Mouse (Mus musculus): ENCODE results near the gene Fdxacb1. TPM values are rescaled to one million over a fixed set of nuclear protein-coding genes. Genes with fewer than 3 reads are reported as not detected.

The Fdxacb1 gene
- 1.1 and 1.2 TPM in 2 replicates for polyA plus RNA-seq (2012; rRNA removed)

GRCm38 (mm10) chr9:50768107-50769002, at the start of gene Fdxacb1:
Gene Fdxacb1, plus strand, starts transcription at chr9:50768236.

DNA sequence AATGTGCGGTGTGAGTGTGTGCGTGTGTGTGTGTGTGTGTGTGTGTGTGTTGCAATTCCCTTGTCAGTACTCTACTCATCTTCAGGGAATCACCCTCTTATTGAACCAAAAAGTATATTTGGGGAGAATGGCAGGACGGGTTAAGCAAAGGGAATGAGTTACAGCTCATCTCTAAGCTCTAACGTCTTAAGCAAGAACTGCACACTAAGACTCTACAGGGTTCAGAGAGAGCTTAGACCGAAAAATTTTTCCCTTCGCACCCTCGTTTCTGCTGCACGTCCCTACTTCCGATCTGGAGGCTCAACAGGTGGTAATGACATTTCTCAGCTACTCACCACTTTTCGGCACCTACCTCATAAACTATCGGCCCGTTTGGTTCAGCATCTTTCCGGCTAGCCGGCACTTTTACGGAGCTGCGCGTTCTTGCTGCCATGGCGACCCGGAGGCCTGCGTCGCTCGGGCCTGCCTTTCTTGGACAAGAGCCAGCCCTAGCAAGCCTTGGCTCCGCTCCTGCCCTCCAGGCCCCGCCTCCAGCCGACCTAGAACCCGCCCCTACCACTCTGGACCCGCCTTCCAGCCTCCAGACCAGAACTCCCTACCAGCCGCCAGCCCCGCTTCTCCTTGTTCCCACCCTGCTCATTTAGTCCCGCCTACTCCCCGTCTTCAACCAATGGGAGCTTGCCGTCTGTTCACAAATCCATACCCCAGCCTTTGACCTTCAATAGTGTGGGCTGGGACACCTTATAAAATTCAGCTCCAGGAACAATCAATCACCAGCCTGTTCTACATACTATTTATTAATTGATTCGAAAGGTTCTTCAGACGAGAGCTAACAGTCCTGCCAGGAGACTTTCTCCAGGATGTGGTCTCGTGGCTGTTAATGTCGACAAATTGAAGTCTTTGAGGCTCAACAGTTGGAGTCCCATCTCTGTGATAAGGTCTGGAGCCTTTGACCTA, 28.8 kb upstream of the Fdxacb1 start, which contains the start of gene Dixdc1:
Dixdc1 (minus strand) TSS at position 604 of the 957 bp plus-strand sequence.

GRCm38 (mm10) chr9:50746214-50746677, 21.8 kb upstream of the Fdxacb1 start, which contains the start of gene 2310030G06Rik:
Gene 2310030G06Rik, minus strand, starts transcription at chr9:50746536.

GRCm38 (mm10) chr9:50751323-50751722, 16.7 kb upstream of the Fdxacb1 start, which contains the start of gene Cryab:
Gene Cryab, plus strand, starts transcription at chr9:50751325.

GRCm38 (mm10) chr9:50752054-50752602, 15.9 kb upstream of the Fdxacb1 start, which contains the start of gene Hspb2:
Gene Hspb2, minus strand, starts transcription at chr9:50752354.

GRCm38 (mm10) chr9:50774991-50775612, 7.1 kb downstream of the Fdxacb1 start, which contains the start of the genes Alg9 and 1110032A03Rik:
Gene Alg9, plus strand, starts transcription at chr9:50775019.
Gene 1110032A03Rik, minus strand, starts transcription at chr9:50775520.

Other genes with a start within 250 kb of the Fdxacb1 start
- gene Pts, start 239.5 kb upstream of the Fdxacb1 start, polyA plus RNA-seq (2012; rRNA removed) = 5.1 and 7.5 TPM in 2 replicates
- gene Il18, start 213.4 kb upstream of the Fdxacb1 start, polyA plus RNA-seq (2012; rRNA removed) = 9.6 and 12.0 TPM in 2 replicates
- gene Bco2, start 213.1 kb upstream of the Fdxacb1 start, polyA plus RNA-seq (2012; rRNA removed) = 0.40 and 0.62 TPM in 2 replicates
- gene Tex12, start 206.9 kb upstream of the Fdxacb1 start, polyA plus RNA-seq (2012; rRNA removed) = not detected in 2 replicates
- gene Sdhd, start 164.4 kb upstream of the Fdxacb1 start, polyA plus RNA-seq (2012; rRNA removed) = 199 and 222 TPM in 2 replicates
- 29.1 and 49.9 TPM in 2 replicates for gene Timm8b, start 164.3 kb upstream of the Fdxacb1 start, polyA plus RNA-seq (2012; rRNA removed)
- gene Pih1d2, start 150.9 kb upstream of the Fdxacb1 start, polyA plus RNA-seq (2012; rRNA removed) = 0.16 and 0.25 TPM in 2 replicates
- gene Nkapd1, start 150.8 kb upstream of the Fdxacb1 start, polyA plus RNA-seq (2012; rRNA removed) = 1.9 TPM in 2 replicates
- 6.9 and 9.6 TPM in 2 replicates for gene Dlat, start 108.5 kb upstream of the Fdxacb1 start, polyA plus RNA-seq (2012; rRNA removed)
- gene Dixdc1, start 28.7 kb upstream of the Fdxacb1 start, polyA plus RNA-seq (2012; rRNA removed) = 2.1 and 3.3 TPM in 2 replicates
- 5.8 and 6.1 TPM in 2 replicates for gene 2310030G06Rik, start 21.7 kb upstream of the Fdxacb1 start, polyA plus RNA-seq (2012; rRNA removed)
- 181 and 206 TPM in 2 replicates for gene Cryab, start 16.9 kb upstream of the Fdxacb1 start, polyA plus RNA-seq (2012; rRNA removed)
- 23.5 and 39.2 TPM in 2 replicates for gene Hspb2, start 15.9 kb upstream of the Fdxacb1 start, polyA plus RNA-seq (2012; rRNA removed)
- 12.9 and 16.7 TPM in 2 replicates for gene Alg9, start 6.8 kb downstream of the Fdxacb1 start, polyA plus RNA-seq (2012; rRNA removed)
- 12.0 and 12.6 TPM in 2 replicates for gene 1110032A03Rik, start 7.3 kb downstream of the Fdxacb1 start, polyA plus RNA-seq (2012; rRNA removed)
- gene Ppp2r1b, start 77.1 kb downstream of the Fdxacb1 start, polyA plus RNA-seq (2012; rRNA removed) = 4.1 and 7.2 TPM in 2 replicates
- 6.3 and 7.4 TPM in 2 replicates for gene Sik2, start 240.8 kb downstream of the Fdxacb1 start, polyA plus RNA-seq (2012; rRNA removed)